Mouse (Mus musculus): ENCODE results near the gene Prrt1. TPM values are rescaled to one million over a fixed set of nuclear protein-coding genes. Genes with fewer than 3 reads are reported as not detected.
A peak's percentile ranks its signal among the peaks of the same experiment; 100 is the strongest.

The Prrt1 gene
- polyA plus RNA-seq, 1 experiment = 194 TPM

DNA sequence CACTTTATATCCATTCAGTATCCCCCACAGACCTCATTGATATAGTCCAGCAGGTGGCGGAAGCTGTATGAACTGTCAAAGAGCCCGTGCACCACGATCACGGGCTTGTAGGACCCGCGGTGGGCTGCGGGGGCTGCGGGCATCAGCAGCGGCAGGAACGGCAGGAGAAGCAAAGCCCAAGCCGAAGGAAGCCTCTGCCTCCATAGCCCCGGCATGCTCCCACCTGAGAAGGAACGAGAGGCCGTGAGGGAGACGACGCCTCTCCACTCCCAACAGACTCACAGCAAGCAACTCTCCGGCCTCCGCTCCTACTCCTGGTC lies 2.6 kb upstream of the Prrt1 start:
- under 1% methylated on average over 18 of the region's 18 CpGs for WGBS
- H3K27ac ChIP-seq (ENCODE audit: insufficient read depth, low read length) = peak overlapping the region; percentile 73
- TF ChIP-seq POLR2A (IDR thresholded peaks at IDR 0.05; ENCODE audit: borderline replicate concordance, insufficient read depth, low read length) = no peak
- TF ChIP-seq CTCF (IDR thresholded peaks at IDR 0.05; ENCODE audit: borderline replicate concordance, insufficient read depth, low read depth, low read length) = peak; percentile 10; the same call in 1 of the 2 replicates
- H3K4me3 ChIP-seq (replicated peaks; ENCODE audit: insufficient read depth, low read depth, low read length) = peak overlapping the region; percentile 79
- DNase-seq = no peak
- peaks cover 10% of the 10 kb centered on the region for H3K4me1 ChIP-seq (ENCODE audit: control insufficient read depth, insufficient read depth, low read length)
- H3K27me3 ChIP-seq (ENCODE audit: control insufficient read depth, insufficient read depth, low read length) = no peaks in the 10 kb centered on the region

- Histone ChIP-seq H3K27me3 (ENCODE audit: control insufficient read depth, insufficient read depth, low read length) (no peaks in the 10 kb centered on the region), H3K27ac (ENCODE audit: insufficient read depth, low read length) (peak overlapping the region; percentile 97), H3K4me1 (ENCODE audit: control insufficient read depth, insufficient read depth, low read length) (peaks cover 10% of the 10 kb centered on the region), H3K4me3 (replicated peaks; ENCODE audit: insufficient read depth, low read depth, low read length) (peak overlapping the region; percentile 79)
- TF ChIP-seq CTCF (IDR thresholded peaks at IDR 0.05; ENCODE audit: borderline replicate concordance, insufficient read depth, low read depth, low read length) (no peak), POLR2A (IDR thresholded peaks at IDR 0.05; ENCODE audit: borderline replicate concordance, insufficient read depth, low read length) (peak; percentile 70)
- peak; percentile 87 to 91 for DNase-seq
- WGBS = 0% methylated on average over 45 of the region's 45 CpGs
Observed at GRCm38 (mm10) chr17:34627093-34627942, 2.0 kb upstream of the Prrt1 start.

- Histone ChIP-seq H3K4me3 (replicated peaks; ENCODE audit: insufficient read depth, low read depth, low read length) (peak within 1 kb of the TSS; percentile 79), H3K27ac (ENCODE audit: insufficient read depth, low read length) (peak within 1 kb of the TSS; percentile 97), H3K4me1 (ENCODE audit: control insufficient read depth, insufficient read depth, low read length) (peaks cover 10% of the 10 kb centered on the region), H3K27me3 (ENCODE audit: control insufficient read depth, insufficient read depth, low read length) (no peaks in the 10 kb centered on the region)
- TF ChIP-seq CTCF (IDR thresholded peaks at IDR 0.05; ENCODE audit: borderline replicate concordance, insufficient read depth, low read depth, low read length) = no peak
- TF ChIP-seq POLR2A (IDR thresholded peaks at IDR 0.05; ENCODE audit: borderline replicate concordance, insufficient read depth, low read length) = no peak
- under 1% methylated on average over 29 of the region's 29 CpGs for WGBS
- DNase-seq = peak; percentile 88
Observed at GRCm38 (mm10) chr17:34627943-34628643, 1.2 kb upstream of the Prrt1 start, which contains the start of gene Ppt2. TSS of gene Ppt2 (minus strand) at chr17:34628510.

- Histone ChIP-seq H3K27me3 (ENCODE audit: control insufficient read depth, insufficient read depth, low read length) (no peaks in the 10 kb centered on the region), H3K4me1 (ENCODE audit: control insufficient read depth, insufficient read depth, low read length) (peaks cover 10% of the 10 kb centered on the region), H3K27ac (ENCODE audit: insufficient read depth, low read length) (peak overlapping the region; percentile 97), H3K4me3 (replicated peaks; ENCODE audit: insufficient read depth, low read depth, low read length) (peak overlapping the region; percentile 79)
- WGBS = 7% methylated on average over 5 of the region's 5 CpGs
- no peak for TF ChIP-seq CTCF (IDR thresholded peaks at IDR 0.05; ENCODE audit: borderline replicate concordance, insufficient read depth, low read depth, low read length)
- no peak for TF ChIP-seq POLR2A (IDR thresholded peaks at IDR 0.05; ENCODE audit: borderline replicate concordance, insufficient read depth, low read length)
- DNase-seq = peak in 1 of 2 experiments; percentile 47
Observed at GRCm38 (mm10) chr17:34628644-34628967, 727 bp upstream of the Prrt1 start.

- peak; percentile 69 to 84 for DNase-seq
- 6% methylated on average over 12 of the region's 12 CpGs for WGBS
- peaks cover 10% of the 10 kb centered on the region for H3K4me1 ChIP-seq (ENCODE audit: control insufficient read depth, insufficient read depth, low read length)
- H3K27me3 ChIP-seq (ENCODE audit: control insufficient read depth, insufficient read depth, low read length) = no peaks in the 10 kb centered on the region
- peak overlapping the region; percentile 97 for H3K27ac ChIP-seq (ENCODE audit: insufficient read depth, low read length)
- TF ChIP-seq CTCF (IDR thresholded peaks at IDR 0.05; ENCODE audit: borderline replicate concordance, insufficient read depth, low read depth, low read length) = no peak
- peak; percentile 28; the same call in 1 of the 2 replicates for TF ChIP-seq POLR2A (IDR thresholded peaks at IDR 0.05; ENCODE audit: borderline replicate concordance, insufficient read depth, low read length)
- H3K4me3 ChIP-seq (replicated peaks; ENCODE audit: insufficient read depth, low read depth, low read length) = peak overlapping the region; percentile 79
Observed at GRCm38 (mm10) chr17:34629796-34630603, 667 bp downstream of the Prrt1 start.

DNA sequence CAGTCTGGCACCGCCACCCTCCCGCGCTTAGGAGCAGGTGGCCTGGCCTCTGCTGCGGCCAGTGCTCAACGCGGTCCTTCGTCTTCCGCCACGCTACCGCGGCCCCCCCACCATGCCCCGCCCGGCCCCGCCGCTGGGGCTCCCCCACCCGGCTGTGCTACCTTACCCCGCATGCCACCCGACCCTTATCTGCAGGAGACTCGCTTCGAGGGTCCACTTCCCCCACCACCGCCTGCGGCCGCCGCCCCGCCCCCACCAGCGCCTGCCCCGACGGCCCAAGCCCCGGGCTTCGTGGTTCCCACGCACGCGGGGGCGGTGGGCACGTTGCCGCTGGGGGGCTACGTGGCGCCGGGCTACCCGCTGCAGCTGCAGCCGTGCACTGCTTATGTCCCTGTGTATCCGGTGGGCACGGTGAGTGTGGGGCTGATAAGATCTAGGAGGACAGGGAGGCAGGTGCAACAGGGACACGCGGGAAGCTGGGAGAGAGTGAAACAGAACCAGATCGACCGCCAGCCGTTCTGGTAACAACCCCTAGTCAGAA lies 1.5 kb downstream of the Prrt1 start:
- TF ChIP-seq CTCF (IDR thresholded peaks at IDR 0.05; ENCODE audit: borderline replicate concordance, insufficient read depth, low read depth, low read length) (no peak), POLR2A (IDR thresholded peaks at IDR 0.05; ENCODE audit: borderline replicate concordance, insufficient read depth, low read length) (no peak)
- WGBS = 1% methylated on average over 42 of the region's 48 CpGs
- DNase-seq = peak; percentile 67 to 71
- H3K4me3 ChIP-seq (replicated peaks; ENCODE audit: insufficient read depth, low read depth, low read length) = peak overlapping the region; percentile 79
- H3K4me1 ChIP-seq (ENCODE audit: control insufficient read depth, insufficient read depth, low read length) = peaks cover 8% of the 10 kb centered on the region; the same call in 1 of the 2 replicates
- H3K27ac ChIP-seq (ENCODE audit: insufficient read depth, low read length) = peak overlapping the region; percentile 97
- H3K27me3 ChIP-seq (ENCODE audit: control insufficient read depth, insufficient read depth, low read length) = no peaks in the 10 kb centered on the region

- TF ChIP-seq POLR2A (IDR thresholded peaks at IDR 0.05; ENCODE audit: borderline replicate concordance, insufficient read depth, low read length) = no peak
- no peak for TF ChIP-seq CTCF (IDR thresholded peaks at IDR 0.05; ENCODE audit: borderline replicate concordance, insufficient read depth, low read depth, low read length)
- H3K4me1 ChIP-seq (ENCODE audit: control insufficient read depth, insufficient read depth, low read length) = peaks cover 9% of the 10 kb centered on the region; the same call in 1 of the 2 replicates
- DNase-seq = peak; percentile 61 to 65
- H3K4me3 ChIP-seq (replicated peaks; ENCODE audit: insufficient read depth, low read depth, low read length) = peak overlapping the region; percentile 79
- H3K27ac ChIP-seq (ENCODE audit: insufficient read depth, low read length) = peak overlapping the region; percentile 97
- 5% methylated on average over 12 of the region's 12 CpGs for WGBS
- H3K27me3 ChIP-seq (ENCODE audit: control insufficient read depth, insufficient read depth, low read length) = no peaks in the 10 kb centered on the region
Observed at GRCm38 (mm10) chr17:34631647-34632046, 2.3 kb downstream of the Prrt1 start.

All from cerebellum, adult 2 months (tissue).